Mouse (Mus musculus) heart, embryonic 14.5 days (tissue): ENCODE results near the gene Mixl1. TPM values are rescaled to one million over a fixed set of nuclear protein-coding genes. Genes with fewer than 3 reads are reported as not detected.

ENCODE experiments used
- ATAC-seq: fragments of 200-750 bp; cut with Nextera tagmentation; 2 replicates; pipeline ENCODE4 v1.8.0; 2017; ENCODE audit warnings: low read depth, moderate TSS enrichment; ENCODE audit not compliant: insufficient number of reproducible peaks, insufficient read depth, low FRiP score
- H3K27ac ChIP-seq, 2 experiments: fragments of 200-500 bp in 1 of 2; fragments of 300-500 bp in 1 of 2; sonication (generic) in 1 of 2; replicated peaks in 1 of 2; 2 replicates each; pipeline ENCODE4 v1.5.1; 2012 to 2014; ENCODE audit warnings: low read depth in 2 of 2, low read length in 2 of 2, control low read depth in 1 of 2, mild to moderate bottlenecking in 1 of 2, mixed read lengths in 1 of 2; ENCODE audit not compliant: control insufficient read depth in 1 of 2, insufficient read depth in 1 of 2
- H3K27me3 ChIP-seq: fragments of 300-500 bp; sonication (generic); 2 replicates; pipeline ENCODE4 v1.6.1; 2014; ENCODE audit warnings: mild to moderate bottlenecking, low read length, control low read depth; ENCODE audit not compliant: control insufficient read depth, insufficient read depth
- H3K36me3 ChIP-seq: fragments of 300-500 bp; sonication (generic); 2 replicates; pipeline ENCODE4 v1.6.1; 2014; ENCODE audit warnings: mild to moderate bottlenecking, control low read depth, low read length, mixed read lengths; ENCODE audit not compliant: control insufficient read depth, insufficient read depth
- H3K4me1 ChIP-seq, 2 experiments: fragments of 200-500 bp in 1 of 2; fragments of 300-500 bp in 1 of 2; sonication (generic) in 1 of 2; 2 replicates each; pipeline ENCODE4 v1.6.1; 2012 to 2014; ENCODE audit warnings: low read length in 2 of 2, control low read depth in 1 of 2, mixed read lengths in 1 of 2; ENCODE audit not compliant: control insufficient read depth in 2 of 2, insufficient read depth in 2 of 2
- H3K4me2 ChIP-seq: fragments of 300-500 bp; sonication (generic); 2 replicates; pipeline ENCODE4 v1.6.1; 2014; ENCODE audit warnings: mild to moderate bottlenecking, low read length
- H3K4me3 ChIP-seq, 2 experiments: fragments of 200-500 bp in 1 of 2; fragments of 300-500 bp in 1 of 2; sonication (generic) in 1 of 2; 2 replicates each; pipeline ENCODE4 v1.5.1; 2012 to 2014; ENCODE audit warnings: low read length in 2 of 2, mild to moderate bottlenecking in 2 of 2, control low read depth in 1 of 2, low read depth in 1 of 2, moderate library complexity in 1 of 2; ENCODE audit not compliant: control insufficient read depth in 1 of 2, insufficient read depth in 1 of 2
- H3K9ac ChIP-seq: fragments of 300-500 bp; sonication (generic); 2 replicates; pipeline ENCODE4 v1.6.1; 2014; ENCODE audit warnings: mild to moderate bottlenecking, low read length
- H3K9me3 ChIP-seq: fragments of 300-500 bp; sonication (generic); 2 replicates; pipeline ENCODE4 v1.6.1; 2016; ENCODE audit warnings: low read length, control low read depth; ENCODE audit not compliant: control insufficient read depth
- WGBS: fragments of 180-500 bp; shearing (Covaris S2); extraction: QIAGEN DNeasy Blood & Tissue Kit; methylation state at CpG from one replicate; pipeline ENCODE4 v1.1.7; 2014; 5-methylcytosine and 5-hydroxymethylcytosine counted together
- polyA plus RNA-seq: library from polyadenylated mRNA; unstranded; fragments of >200 nt; fragmentation: Nextera tagmentation; extraction: Ambion mirVana; gene quantifications from 2 replicates; pipeline ENCODE4 v1.2.1, GENCODE M21; 2014

Mixl1 gene
- polyA plus RNA-seq, 1 experiment from 2014 or later: 0.14 TPM

GRCm38 (mm10) chr1:180691284-180691683 is 5.5 kb downstream of the Mixl1 start:
- Histone ChIP-seq H3K4me3 (no peak overlapping the region), H3K36me3 (peaks cover 47% of the 10 kb centered on the region), H3K9me3 (no peaks in the 10 kb centered on the region), H3K4me2 (no peak overlapping the region), H3K27ac (no peak overlapping the region), H3K27me3 (peaks cover 22% of the 10 kb centered on the region), H3K9ac (no peak overlapping the region), H3K4me1 (peaks cover 1 to 2% of the 10 kb centered on the region in 2 experiments; a peak in 2 of 4 replicates)
- 80% methylated on average over 7 of the region's 7 CpGs for WGBS
- ATAC-seq: no peak

Other genes starting within 250 kb of the Mixl1 start
- 0.45 and 0.97 TPM in 2 replicates for gene Stum, start 213.5 kb downstream of the Mixl1 start, polyA plus RNA-seq
- 78.1 and 85.2 TPM in 2 replicates for gene Parp1, start 128.1 kb downstream of the Mixl1 start, polyA plus RNA-seq
- gene Lin9, start 55.9 kb downstream of the Mixl1 start, polyA plus RNA-seq: 13.8 and 15.1 TPM in 2 replicates
- gene Acbd3, start 29.0 kb upstream of the Mixl1 start, polyA plus RNA-seq: 23.7 and 24.6 TPM in 2 replicates
- 1,749 and 1,827 TPM in 2 replicates for gene H3f3a, start 116.9 kb upstream of the Mixl1 start, polyA plus RNA-seq
- 22.3 TPM in 2 replicates for gene Sde2, start 154.1 kb upstream of the Mixl1 start, polyA plus RNA-seq
- gene Lefty2, start 196.1 kb upstream of the Mixl1 start, polyA plus RNA-seq: not detected in 2 replicates
- 42.1 and 46.0 TPM in 2 replicates for gene Pycr2, start 207.3 kb upstream of the Mixl1 start, polyA plus RNA-seq
- 1.1 and 1.5 TPM in 2 replicates for gene Lefty1, start 238.0 kb upstream of the Mixl1 start, polyA plus RNA-seq
- 9.1 and 9.3 TPM in 2 replicates for gene Tmem63a, start 245.3 kb upstream of the Mixl1 start, polyA plus RNA-seq